In genomic region chr12:100369786-100370185, GRCm38 (mm10) we compare ENCODE assay signal across 11 mouse cellular contexts.
"Had no signal": no experiment of that assay in that cellular context is flagged by ENCODE, and none has a peak within 500 bp of the region (broad histone marks: within the 10 kb centered on the region; RNA-seq: fewer than 3 reads in every experiment).

No protein-coding gene starts in this region.

- DNase-seq: gastrocnemius, adult 2 months; gastrocnemius, postnatal 10 days; gastrocnemius, postnatal 25 days; heart, postnatal 10 days; heart, postnatal 4 days; kidney, adult 9 months; layer of hippocampus, adult 9-11 months; layer of hippocampus, postnatal 36 days; liver; liver, embryonic 13.5 days; liver, postnatal 0 days had no signal
